Mouse (Mus musculus) liver, embryonic 15.5 days (tissue): ENCODE data around the gene Pet2. TPM values are rescaled to one million over a fixed set of nuclear protein-coding genes. Genes with fewer than 3 reads are reported as not detected.

Source experiments
- ATAC-seq: fragments of 200-750 bp; cut with Nextera tagmentation; 2 replicates; pipeline ENCODE4 v1.8.0; 2017; ENCODE audit warnings: moderate number of reproducible peaks, mild to moderate bottlenecking, moderate library complexity; ENCODE audit not compliant: insufficient read depth
- H3K27ac ChIP-seq: fragments of 300-500 bp; sonication (generic); replicated peaks from 2 replicates; pipeline ENCODE4 v1.5.1; 2015; ENCODE audit warnings: mild to moderate bottlenecking, inconsistent platforms
- H3K27me3 ChIP-seq: fragments of 300-500 bp; sonication (generic); 2 replicates; pipeline ENCODE4 v1.6.1; 2015; ENCODE audit warnings: mild to moderate bottlenecking, inconsistent platforms
- H3K36me3 ChIP-seq: fragments of 300-500 bp; sonication (generic); replicated peaks from 2 replicates; pipeline ENCODE4 v1.6.1; 2015; ENCODE audit warnings: moderate library complexity, mild to moderate bottlenecking, inconsistent platforms
- H3K4me1 ChIP-seq: fragments of 300-500 bp; sonication (generic); replicated peaks from 2 replicates; pipeline ENCODE4 v1.6.1; 2015; ENCODE audit warnings: inconsistent platforms
- H3K4me2 ChIP-seq: fragments of 300-500 bp; sonication (generic); 2 replicates; pipeline ENCODE4 v1.6.1; 2015; ENCODE audit warnings: moderate library complexity, mild to moderate bottlenecking, inconsistent platforms
- H3K4me3 ChIP-seq: fragments of 300-500 bp; sonication (generic); replicated peaks from 2 replicates; pipeline ENCODE4 v1.5.1; 2015; ENCODE audit warnings: mild to moderate bottlenecking, inconsistent platforms
- H3K9ac ChIP-seq: fragments of 300-500 bp; sonication (generic); 2 replicates; pipeline ENCODE4 v1.6.1; 2015; ENCODE audit warnings: moderate library complexity, mild to moderate bottlenecking, inconsistent platforms
- H3K9me3 ChIP-seq: fragments of 300-500 bp; sonication (generic); replicated peaks from 2 replicates; pipeline ENCODE4 v1.6.1; 2016; ENCODE audit warnings: inconsistent platforms
- WGBS: fragments of 180-500 bp; shearing (Covaris S2); methylation state at CpG from one replicate; pipeline ENCODE4 v1.1.7; 2015; ENCODE audit warnings: mixed read lengths; ENCODE audit not compliant: insufficient replicate concordance; 5-methylcytosine and 5-hydroxymethylcytosine counted together
- polyA plus RNA-seq: library from polyadenylated mRNA; unstranded; fragments of >200 nt; fragmentation: Nextera tagmentation; extraction: Ambion mirVana; gene quantifications from 2 replicates; pipeline ENCODE4 v1.2.1, GENCODE M21; 2015

The Pet2 gene
- not detected in 2 replicates for polyA plus RNA-seq

GRCm38 (mm10) chrX:89409589-89409988 is at the start of gene Pet2:
Gene Pet2 (minus strand): TSS chrX:89409689.
- Histone ChIP-seq H3K27me3 (no peaks in the 10 kb centered on the region), H3K9me3 (no peaks in the 10 kb centered on the region), H3K4me1 (no peaks in the 10 kb centered on the region), H3K36me3 (no peaks in the 10 kb centered on the region), H3K27ac (no peak within 1 kb of the TSS), H3K9ac (no peak within 1 kb of the TSS), H3K4me3 (no peak within 1 kb of the TSS), H3K4me2 (no peak within 1 kb of the TSS)
- WGBS, result 71% methylated on average over 9 of the region's 9 CpGs
- no peak for ATAC-seq
